Mouse (Mus musculus): ENCODE measurements around the gene Olfr1457. TPM values are rescaled to one million over a fixed set of nuclear protein-coding genes. Genes with fewer than 3 reads are reported as not detected.

The Olfr1457 gene
- total RNA-seq (2015), result not detected in 2 replicates
- total RNA-seq (2017), result not detected in 2 replicates

DNA sequence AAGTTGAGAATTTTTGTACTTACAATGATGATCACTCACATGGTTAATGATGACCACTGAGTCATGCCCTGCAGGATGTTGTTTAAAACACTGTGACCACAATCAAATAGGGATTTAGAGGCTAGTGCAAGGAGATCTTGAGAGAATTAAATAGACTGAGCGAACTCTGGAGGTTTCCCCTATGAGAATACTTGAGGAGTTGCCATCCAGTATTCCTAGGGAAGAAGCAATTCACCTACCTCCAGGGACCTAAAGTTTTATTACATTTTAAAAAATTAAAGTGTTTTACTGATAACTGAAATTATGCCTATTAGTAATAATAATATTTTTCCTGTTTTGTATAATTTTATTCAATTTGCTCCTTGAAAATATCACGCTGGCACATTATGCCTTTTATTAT, at the start of gene Olfr1457:
Gene Olfr1457 (minus strand): TSS at position 101 of the 400 bp plus-strand sequence.
- ATAC-seq (replicated peaks; ENCODE audit: poor library complexity), result no peak

DNA sequence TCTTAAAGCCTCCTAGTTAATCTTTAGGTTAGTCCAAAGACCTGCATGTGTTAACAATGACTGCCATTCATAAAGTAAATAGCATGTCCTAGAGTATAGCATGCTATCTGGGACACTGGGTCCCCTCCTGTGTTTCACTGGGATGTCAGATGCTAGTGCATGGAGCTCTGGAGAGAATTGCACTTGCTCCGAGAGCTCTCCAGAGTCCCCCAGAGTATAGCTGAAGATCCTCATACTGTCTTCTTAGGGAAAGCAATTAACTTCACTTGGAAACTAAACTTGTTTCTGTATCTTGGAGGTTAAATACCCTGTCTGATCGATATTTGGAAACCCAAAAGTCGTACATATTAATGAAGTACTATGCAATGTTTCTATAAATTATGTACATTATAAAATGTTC, 9.0 kb upstream of the Olfr1457 start, which contains the start of gene Olfr1458:
Gene Olfr1458 (minus strand): TSS at position 101 of the 400 bp plus-strand sequence.
- no peak for ATAC-seq (replicated peaks; ENCODE audit: poor library complexity)

DNA sequence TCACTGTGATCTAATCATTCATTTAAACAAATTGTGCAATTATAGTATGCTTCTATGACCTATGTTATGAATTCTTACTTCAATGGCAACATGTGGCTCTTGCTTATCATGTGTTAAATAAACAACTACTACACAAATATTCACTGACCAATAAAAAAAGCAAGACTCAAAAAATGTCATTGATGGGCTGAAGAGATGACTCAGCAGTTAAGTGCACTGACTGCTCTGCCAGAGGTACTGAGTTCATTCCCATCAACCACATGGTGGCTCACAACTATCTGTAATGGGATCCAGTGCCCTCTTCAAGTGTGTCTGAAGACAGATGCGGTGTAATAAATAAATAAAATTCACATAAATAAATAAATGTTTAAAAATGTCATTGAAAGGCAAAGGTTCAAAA, 3.8 kb downstream of the Olfr1457 start:
- no peak for ATAC-seq (replicated peaks; ENCODE audit: poor library complexity)

DNA sequence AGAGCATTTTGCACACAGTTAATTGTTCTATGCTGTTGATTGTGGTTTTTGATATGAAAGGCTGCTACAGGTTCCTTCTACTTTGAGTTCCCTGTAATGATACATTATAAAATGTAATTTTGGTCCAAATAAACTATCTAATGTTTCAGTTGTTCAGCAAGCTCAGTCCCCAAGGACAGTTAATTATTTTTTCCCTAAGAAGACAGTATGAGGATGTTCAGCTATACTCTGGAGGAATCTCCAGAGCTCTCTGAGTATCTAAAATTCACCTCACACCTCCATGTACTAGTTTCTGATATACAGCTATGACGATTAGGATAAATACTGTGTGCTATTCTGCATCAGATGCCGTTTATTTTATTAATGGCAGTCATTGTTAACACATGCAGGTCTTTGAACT, 37.4 kb downstream of the Olfr1457 start, which contains the start of gene Olfr1454:
Gene Olfr1454 (plus strand): TSS at position 301 of the 400 bp plus-strand sequence.
- no peak for ATAC-seq (replicated peaks; ENCODE audit: poor library complexity)

Other genes starting within 250 kb of the Olfr1457 start
- gene Olfr1444, start 240.6 kb downstream of the Olfr1457 start, total RNA-seq (2015), result not detected in 2 replicates
- gene Olfr1444, start 240.6 kb downstream of the Olfr1457 start, total RNA-seq (2017), result not detected in 2 replicates
- gene Olfr1445, start 214.0 kb downstream of the Olfr1457 start, total RNA-seq (2015), result not detected in 2 replicates
- not detected in 2 replicates for gene Olfr1445, start 214.0 kb downstream of the Olfr1457 start, total RNA-seq (2017)
- not detected in 2 replicates for gene Olfr1446, start 204.4 kb downstream of the Olfr1457 start, total RNA-seq (2015)
- gene Olfr1446, start 204.4 kb downstream of the Olfr1457 start, total RNA-seq (2017), result not detected in 2 replicates
- gene Olfr1447, start 194.1 kb downstream of the Olfr1457 start, total RNA-seq (2015), result not detected in 2 replicates
- gene Olfr1447, start 194.1 kb downstream of the Olfr1457 start, total RNA-seq (2017), result not detected in 2 replicates
- gene Olfr1448, start 173.5 kb downstream of the Olfr1457 start, total RNA-seq (2015), result not detected in 2 replicates
- gene Olfr1448, start 173.5 kb downstream of the Olfr1457 start, total RNA-seq (2017), result not detected in 2 replicates
- gene Olfr1449, start 167.1 kb downstream of the Olfr1457 start, total RNA-seq (2015), result not detected in 2 replicates
- gene Olfr1449, start 167.1 kb downstream of the Olfr1457 start, total RNA-seq (2017), result not detected in 2 replicates
- gene Olfr1450, start 147.6 kb downstream of the Olfr1457 start, total RNA-seq (2015), result not detected in 2 replicates
- gene Olfr1450, start 147.6 kb downstream of the Olfr1457 start, total RNA-seq (2017), result not detected in 2 replicates
- gene Olfr1451, start 102.9 kb downstream of the Olfr1457 start, total RNA-seq (2015), result not detected in 2 replicates
- gene Olfr1451, start 102.9 kb downstream of the Olfr1457 start, total RNA-seq (2017), result not detected in 2 replicates
- gene Olfr1453, start 69.6 kb downstream of the Olfr1457 start, total RNA-seq (2015), result not detected in 2 replicates
- not detected in 2 replicates for gene Olfr1453, start 69.6 kb downstream of the Olfr1457 start, total RNA-seq (2017)
- not detected in 2 replicates for gene Olfr1454, start 37.3 kb downstream of the Olfr1457 start, total RNA-seq (2015)
- gene Olfr1454, start 37.3 kb downstream of the Olfr1457 start, total RNA-seq (2017), result not detected in 2 replicates
- not detected in 2 replicates for gene Olfr1458, start 8.9 kb upstream of the Olfr1457 start, total RNA-seq (2015)
- not detected in 2 replicates for gene Olfr1458, start 8.9 kb upstream of the Olfr1457 start, total RNA-seq (2017)
- not detected in 2 replicates for gene Olfr1459, start 51.7 kb upstream of the Olfr1457 start, total RNA-seq (2015)
- gene Olfr1459, start 51.7 kb upstream of the Olfr1457 start, total RNA-seq (2017), result not detected in 2 replicates
- gene Olfr1461, start 65.1 kb upstream of the Olfr1457 start, total RNA-seq (2015), result not detected in 2 replicates
- not detected in 2 replicates for gene Olfr1461, start 65.1 kb upstream of the Olfr1457 start, total RNA-seq (2017)
- gene Olfr1462, start 87.8 kb upstream of the Olfr1457 start, total RNA-seq (2015), result not detected in 2 replicates
- not detected in 2 replicates for gene Olfr1462, start 87.8 kb upstream of the Olfr1457 start, total RNA-seq (2017)
- gene Olfr1463, start 133.4 kb upstream of the Olfr1457 start, total RNA-seq (2015), result not detected in 2 replicates
- gene Olfr1463, start 133.4 kb upstream of the Olfr1457 start, total RNA-seq (2017), result not detected in 2 replicates
- not detected in 2 replicates for gene Olfr1465, start 217.7 kb upstream of the Olfr1457 start, total RNA-seq (2015)
- gene Olfr1465, start 217.7 kb upstream of the Olfr1457 start, total RNA-seq (2017), result not detected in 2 replicates
- gene Olfr1466, start 241.0 kb upstream of the Olfr1457 start, total RNA-seq (2015), result not detected in 2 replicates
- not detected in 2 replicates for gene Olfr1466, start 241.0 kb upstream of the Olfr1457 start, total RNA-seq (2017)

Measured in megakaryocyte progenitor cell, adult 5-6 weeks (primary cell).